Mouse (Mus musculus) embryonic facial prominence, embryonic 13.5 days (tissue): ENCODE data around the gene Aqp1. TPM values are rescaled to one million over a fixed set of nuclear protein-coding genes. Genes with fewer than 3 reads are reported as not detected.

Source experiments
- ATAC-seq: fragments of 200-750 bp; cut with Nextera tagmentation; 2 replicates; pipeline ENCODE4 v1.8.0; 2017; ENCODE audit warnings: low read depth; ENCODE audit not compliant: insufficient number of reproducible peaks, insufficient read depth, low FRiP score, low TSS enrichment
- H3K27ac ChIP-seq: fragments of 300-500 bp; sonication (generic); 2 replicates; pipeline ENCODE4 v1.5.1; 2015; ENCODE audit warnings: moderate library complexity, mild to moderate bottlenecking, inconsistent platforms
- H3K27me3 ChIP-seq: fragments of 300-500 bp; sonication (generic); 2 replicates; pipeline ENCODE4 v1.6.1; 2015; ENCODE audit warnings: mild to moderate bottlenecking, inconsistent platforms
- H3K36me3 ChIP-seq: fragments of 300-500 bp; sonication (generic); 2 replicates; pipeline ENCODE4 v1.6.1; 2015; ENCODE audit warnings: mild to moderate bottlenecking, inconsistent platforms
- H3K4me1 ChIP-seq: fragments of 300-500 bp; sonication (generic); 2 replicates; pipeline ENCODE4 v1.6.1; 2015; ENCODE audit warnings: inconsistent platforms
- H3K4me2 ChIP-seq: fragments of 300-500 bp; sonication (generic); 2 replicates; pipeline ENCODE4 v1.6.1; 2015; ENCODE audit warnings: moderate library complexity, mild to moderate bottlenecking, inconsistent platforms
- H3K4me3 ChIP-seq: fragments of 300-500 bp; sonication (generic); 2 replicates; pipeline ENCODE4 v1.5.1; 2015; ENCODE audit warnings: mild to moderate bottlenecking, inconsistent platforms
- H3K9ac ChIP-seq: fragments of 300-500 bp; sonication (generic); 2 replicates; pipeline ENCODE4 v1.6.1; 2015; ENCODE audit warnings: mild to moderate bottlenecking, inconsistent platforms
- H3K9me3 ChIP-seq: fragments of 300-500 bp; sonication (generic); 2 replicates; pipeline ENCODE4 v1.6.1; 2016; ENCODE audit warnings: inconsistent platforms
- WGBS: fragments of 180-500 bp; shearing (Covaris S2); methylation state at CpG from one replicate; pipeline ENCODE4 v1.1.7; 2015; ENCODE audit warnings: mixed read lengths; 5-methylcytosine and 5-hydroxymethylcytosine counted together
- microRNA-seq: library from miRNA; unstranded; fragments of <30 nt; microRNA quantifications from one replicate; pipeline ENCODE4, GENCODE M21; 2016
- polyA plus RNA-seq: library from polyadenylated mRNA; unstranded; fragments of >200 nt; fragmentation: Nextera tagmentation; extraction: Ambion mirVana; gene quantifications from 2 replicates; pipeline ENCODE4 v1.2.1, GENCODE M21; 2015

The Aqp1 gene
- polyA plus RNA-seq, 1 experiment from 2014 or later = 46.6 TPM

DNA sequence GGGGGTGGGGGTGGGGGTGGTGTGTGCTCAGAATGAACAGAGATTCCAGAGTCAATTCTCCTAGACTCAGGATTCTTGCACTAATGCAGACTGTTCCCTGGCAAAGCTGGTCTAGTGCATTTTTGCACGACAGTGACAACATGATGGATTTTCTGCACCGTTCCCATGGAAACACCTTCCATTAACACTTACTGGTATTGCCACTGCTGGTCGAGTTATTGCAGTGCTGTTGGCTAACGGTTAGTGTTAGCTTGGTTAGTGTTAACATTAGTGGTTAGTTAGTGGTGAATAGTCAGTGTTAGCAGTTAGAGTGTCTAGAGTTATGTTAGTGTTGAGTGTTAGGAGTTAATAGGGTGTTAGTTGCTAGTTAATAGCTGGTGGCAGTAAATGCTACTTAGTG, 55.6 kb downstream of the Aqp1 start:
- 60% methylated on average over 4 of the region's 4 CpGs for WGBS
- no peak overlapping the region for H3K4me2 ChIP-seq
- no peak overlapping the region for H3K4me3 ChIP-seq
- H3K9ac ChIP-seq = no peak overlapping the region
- H3K4me1 ChIP-seq = peaks cover 30% of the 10 kb centered on the region
- no peak for ATAC-seq
- H3K9me3 ChIP-seq = no peaks in the 10 kb centered on the region
- no peak overlapping the region for H3K27ac ChIP-seq
- H3K27me3 ChIP-seq = peaks cover 8% of the 10 kb centered on the region; the same call in 1 of the 2 replicates
- no peaks in the 10 kb centered on the region for H3K36me3 ChIP-seq

DNA sequence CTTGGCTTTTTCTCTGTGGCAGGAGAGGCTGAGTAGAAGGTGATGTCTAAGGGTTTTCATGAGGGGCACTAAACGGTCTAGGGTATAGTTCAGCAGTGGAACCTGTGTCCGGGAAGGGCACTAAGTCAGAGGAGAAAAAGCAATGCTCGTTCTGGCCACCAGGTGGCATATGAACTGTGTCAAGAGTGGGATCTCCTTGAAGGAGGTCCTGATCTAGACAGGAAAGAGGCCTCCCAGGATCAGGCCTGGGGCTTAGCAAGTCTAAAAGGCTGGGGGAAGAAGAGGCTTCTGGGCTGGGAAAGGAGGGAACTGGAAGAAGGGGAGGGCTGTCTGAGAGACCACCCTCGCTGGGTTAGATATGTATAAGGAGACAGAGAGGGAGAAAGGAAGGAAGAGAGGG, 56.2 kb downstream of the Aqp1 start:
- Histone ChIP-seq H3K9ac (no peak overlapping the region), H3K27ac (no peak overlapping the region), H3K27me3 (peaks cover 12% of the 10 kb centered on the region; the same call in 1 of the 2 replicates), H3K4me3 (no peak overlapping the region), H3K36me3 (no peaks in the 10 kb centered on the region), H3K9me3 (no peaks in the 10 kb centered on the region), H3K4me2 (no peak overlapping the region), H3K4me1 (peaks cover 34% of the 10 kb centered on the region)
- ATAC-seq = no peak
- 13% methylated on average over 4 of the region's 4 CpGs for WGBS

- 78% methylated on average over 10 of the region's 10 CpGs for WGBS
- Histone ChIP-seq H3K4me1 (peaks cover 36% of the 10 kb centered on the region), H3K9me3 (no peaks in the 10 kb centered on the region), H3K27ac (no peak overlapping the region), H3K36me3 (no peaks in the 10 kb centered on the region), H3K9ac (no peak overlapping the region), H3K4me3 (no peak overlapping the region), H3K4me2 (no peak overlapping the region), H3K27me3 (peaks cover 19% of the 10 kb centered on the region; the same call in 1 of the 2 replicates)
- ATAC-seq = no peak
Measured at GRCm38 (mm10) chr6:55394854-55395253, 58.6 kb downstream of the Aqp1 start.

GRCm38 (mm10) chr6:55396176-55396575, 59.9 kb downstream of the Aqp1 start:
- WGBS = 16% methylated on average over 3 of the region's 3 CpGs
- ATAC-seq = peak; percentile 24; the same call in 1 of the 2 replicates
- Histone ChIP-seq H3K4me3 (no peak overlapping the region), H3K27ac (peak overlapping the region; percentile 11; the same call in 1 of the 2 replicates), H3K4me1 (peaks cover 40% of the 10 kb centered on the region), H3K4me2 (peak overlapping the region; percentile 14; the same call in 1 of the 2 replicates), H3K36me3 (no peaks in the 10 kb centered on the region), H3K9ac (no peak overlapping the region), H3K9me3 (no peaks in the 10 kb centered on the region), H3K27me3 (peaks cover 15% of the 10 kb centered on the region; the same call in 1 of the 2 replicates)

DNA sequence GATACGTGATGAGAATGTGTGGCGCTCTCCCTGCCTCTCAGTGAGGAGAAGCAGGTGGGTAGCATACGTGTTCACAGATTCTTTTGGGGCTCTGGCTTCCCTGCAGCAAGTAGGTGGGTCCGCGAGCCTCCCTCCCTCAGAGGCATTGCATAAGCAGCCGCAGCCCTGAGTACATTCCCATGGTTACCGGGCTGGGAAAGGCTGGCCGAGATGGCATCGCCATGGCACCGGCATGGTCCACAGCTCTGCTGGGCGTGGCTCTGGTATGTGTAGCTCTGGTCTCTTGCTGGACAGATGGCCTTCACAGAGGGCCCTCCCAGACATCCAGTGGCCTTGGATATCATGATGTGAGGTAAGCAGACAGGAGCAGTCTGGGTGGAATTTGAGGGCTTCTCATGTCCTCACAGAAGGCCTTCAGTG, 60.4 kb downstream of the Aqp1 start:
- no peaks in the 10 kb centered on the region for H3K9me3 ChIP-seq
- peak overlapping the region; percentile 14; the same call in 1 of the 2 replicates for H3K4me2 ChIP-seq
- H3K4me1 ChIP-seq = peaks cover 40% of the 10 kb centered on the region
- no peak overlapping the region for H3K4me3 ChIP-seq
- no peak overlapping the region for H3K9ac ChIP-seq
- peaks cover 15% of the 10 kb centered on the region; the same call in 1 of the 2 replicates for H3K27me3 ChIP-seq
- peak overlapping the region; percentile 11; the same call in 1 of the 2 replicates for H3K27ac ChIP-seq
- no peaks in the 10 kb centered on the region for H3K36me3 ChIP-seq
- 63% methylated on average over 11 of the region's 11 CpGs for WGBS
- ATAC-seq = no peak

Small RNA genes within 50 kb of the gene (microRNA-seq; reads per million reads assigned to microRNA genes)
- not detected for gene Gm25458

Other genes starting within 250 kb of the Aqp1 start
- gene Crhr2, start 203.4 kb upstream of the Aqp1 start, polyA plus RNA-seq = not detected in 2 replicates
- 1.9 and 3.2 TPM in 2 replicates for gene Inmt, start 161.4 kb upstream of the Aqp1 start, polyA plus RNA-seq
- gene Mindy4, start 133.0 kb upstream of the Aqp1 start, polyA plus RNA-seq = 19.2 and 21.2 TPM in 2 replicates
- not detected in 2 replicates for gene Ghrhr, start 39.9 kb downstream of the Aqp1 start, polyA plus RNA-seq
- gene Adcyap1r1, start 115.5 kb downstream of the Aqp1 start, polyA plus RNA-seq = 1.0 and 1.3 TPM in 2 replicates